Mouse (Mus musculus): ENCODE measurements around the gene Usp21. TPM values are rescaled to one million over a fixed set of nuclear protein-coding genes. Genes with fewer than 3 reads are reported as not detected.
"Not testable (repeated sequence)": the region's sequence is repeated elsewhere in the genome, so short reads cannot be mapped to it uniquely, and the experiment has no call there.

The Usp21 gene
- total RNA-seq, 4 experiments from 2014 or later, result 39.3 to 64.7 (median 52.0) TPM

DNA sequence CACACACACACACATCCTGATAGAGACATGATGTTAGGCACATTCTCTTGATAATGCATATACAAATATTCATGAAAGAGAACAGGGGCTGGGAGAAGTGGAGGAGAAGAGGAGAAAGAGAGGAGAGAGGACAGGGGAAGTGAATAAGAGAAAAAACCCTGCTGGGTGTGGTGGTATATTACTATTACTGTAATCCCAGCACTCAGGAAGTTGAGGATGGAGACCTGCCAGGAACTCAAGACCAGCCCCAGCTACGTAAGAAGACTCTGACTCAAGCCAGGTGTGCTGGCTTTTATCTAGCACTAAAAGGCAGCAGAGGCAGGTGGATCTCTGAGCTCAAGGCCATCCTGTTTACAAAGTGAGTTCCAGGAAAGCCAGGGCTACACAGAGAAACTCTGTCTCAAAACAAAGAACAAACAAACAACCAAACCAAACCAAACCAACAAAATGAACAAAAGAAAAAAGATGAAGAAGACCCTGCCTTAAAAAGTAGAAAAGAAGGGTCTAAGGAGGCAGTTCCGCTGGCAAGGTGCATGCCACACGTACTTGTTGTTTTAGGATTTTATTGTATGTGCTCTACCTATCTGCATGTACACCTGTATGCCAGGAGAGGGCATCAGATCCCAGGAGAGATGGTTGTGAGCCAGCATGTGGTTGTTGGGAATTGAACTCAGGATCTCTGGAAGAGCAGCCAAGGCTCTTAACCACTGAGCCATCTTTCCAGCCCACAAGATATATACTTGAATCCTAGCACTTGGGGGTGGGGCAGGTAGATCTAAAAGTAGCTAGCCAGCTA lies 23.9 kb downstream of the Usp21 start:
- no peak for DNase-seq

DNA sequence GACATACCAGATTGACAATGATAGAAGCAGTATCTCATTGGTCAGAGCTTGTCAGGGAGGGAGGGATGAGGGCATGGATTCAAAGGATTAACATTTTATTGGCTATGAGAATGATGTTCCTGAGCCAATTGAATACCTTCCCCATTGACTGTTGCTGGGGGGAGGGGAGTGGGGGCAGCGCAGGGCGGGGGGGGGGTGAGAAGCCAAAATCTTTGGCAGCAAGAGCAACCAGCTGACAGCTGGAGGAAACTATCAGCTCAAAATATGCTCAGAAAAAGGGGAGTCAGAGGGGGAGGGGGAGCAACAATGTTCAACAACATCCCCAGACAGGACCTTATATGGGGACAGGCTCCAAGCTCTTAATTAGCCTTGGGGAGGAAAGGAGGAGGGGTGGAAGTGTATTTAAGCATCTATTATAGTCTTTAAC lies 24.6 kb downstream of the Usp21 start:
- no peak for DNase-seq

DNA sequence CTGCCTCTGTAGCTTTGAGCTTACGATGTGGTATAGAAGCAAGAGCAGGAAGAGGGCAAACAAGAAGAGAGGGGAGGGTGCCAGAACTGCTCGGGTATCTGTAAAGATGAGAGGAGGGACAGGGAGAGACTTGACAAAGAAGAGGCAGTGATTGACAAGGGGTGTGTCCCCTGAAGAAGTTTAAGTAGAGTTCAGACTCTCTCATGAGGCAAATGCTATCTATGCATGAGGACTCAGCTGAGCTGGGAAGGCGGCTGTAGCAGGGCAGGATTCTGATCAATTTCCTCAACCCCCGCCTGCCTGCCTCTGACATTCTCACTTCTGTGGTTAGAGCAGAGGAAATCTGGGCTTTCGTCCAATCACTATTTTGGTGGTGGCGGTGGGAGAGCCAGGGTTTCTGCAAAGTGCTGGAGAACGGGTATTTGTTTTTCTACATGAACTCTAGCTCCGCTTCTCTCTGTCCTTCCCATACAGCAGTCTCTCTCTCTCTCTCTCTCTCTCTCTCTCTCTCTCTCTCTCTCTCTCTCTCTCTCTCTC lies 25.1 kb downstream of the Usp21 start:
- no peak for DNase-seq

DNA sequence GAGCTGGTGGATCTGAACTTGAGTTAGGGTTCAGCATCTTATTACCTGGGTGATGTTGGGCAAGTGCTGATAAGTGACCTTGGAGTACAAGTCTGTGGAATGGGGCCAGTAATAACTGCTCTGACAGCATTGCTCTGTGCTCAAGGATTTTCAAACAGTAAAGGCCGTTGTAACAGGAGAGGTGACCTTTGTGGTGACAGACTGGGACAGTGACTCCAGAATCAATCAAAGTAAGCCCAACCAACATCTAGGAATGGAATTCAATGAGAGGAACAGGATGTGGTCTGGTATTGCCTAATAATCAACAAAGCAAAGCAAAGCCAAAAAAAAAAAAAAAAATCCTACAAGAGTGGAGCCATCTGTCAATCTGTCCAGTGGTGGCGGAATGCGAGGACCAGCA lies 27.5 kb downstream of the Usp21 start:
- DNase-seq, result no peak

DNA sequence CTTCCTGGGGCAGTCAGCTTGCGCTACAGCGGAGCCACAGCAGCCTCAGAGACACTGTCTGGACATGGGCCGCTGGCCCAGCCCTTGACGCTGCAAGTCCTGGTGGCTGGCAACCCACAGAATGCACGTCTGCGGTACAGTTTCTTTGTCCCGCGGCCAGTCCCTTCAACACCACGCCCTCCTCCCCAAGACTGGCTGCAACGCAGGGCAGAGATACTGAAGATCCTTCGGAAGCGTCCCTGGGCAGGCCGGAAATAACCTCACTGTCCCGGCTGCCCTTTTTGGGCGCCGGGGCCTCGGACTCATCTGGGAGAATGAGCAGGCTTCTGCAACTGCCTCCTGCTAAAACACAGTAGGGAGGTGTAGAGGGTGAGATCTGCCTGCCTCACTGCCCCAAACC lies 28.9 kb downstream of the Usp21 start:
- no peak for DNase-seq

DNA sequence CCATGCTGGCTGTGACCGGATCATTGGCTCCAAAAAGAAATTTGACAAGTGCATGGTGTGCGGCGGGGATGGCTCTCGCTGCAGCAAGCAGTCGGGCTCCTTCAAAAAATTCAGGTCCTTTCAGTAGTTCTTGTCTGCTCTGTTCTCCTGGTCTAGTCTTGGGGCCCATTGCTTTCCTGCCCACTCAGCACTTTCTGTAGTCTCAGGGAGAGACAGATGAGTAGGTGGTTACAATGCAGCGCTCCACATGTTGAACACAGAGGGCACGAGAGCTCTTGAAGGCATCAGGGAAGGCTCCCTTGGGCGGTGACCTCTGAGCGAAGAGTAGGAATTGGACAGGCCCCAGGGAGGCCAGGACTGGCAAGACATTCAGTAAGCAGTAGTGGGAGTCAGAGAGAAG lies 30.0 kb downstream of the Usp21 start:
- no peak for DNase-seq

DNA sequence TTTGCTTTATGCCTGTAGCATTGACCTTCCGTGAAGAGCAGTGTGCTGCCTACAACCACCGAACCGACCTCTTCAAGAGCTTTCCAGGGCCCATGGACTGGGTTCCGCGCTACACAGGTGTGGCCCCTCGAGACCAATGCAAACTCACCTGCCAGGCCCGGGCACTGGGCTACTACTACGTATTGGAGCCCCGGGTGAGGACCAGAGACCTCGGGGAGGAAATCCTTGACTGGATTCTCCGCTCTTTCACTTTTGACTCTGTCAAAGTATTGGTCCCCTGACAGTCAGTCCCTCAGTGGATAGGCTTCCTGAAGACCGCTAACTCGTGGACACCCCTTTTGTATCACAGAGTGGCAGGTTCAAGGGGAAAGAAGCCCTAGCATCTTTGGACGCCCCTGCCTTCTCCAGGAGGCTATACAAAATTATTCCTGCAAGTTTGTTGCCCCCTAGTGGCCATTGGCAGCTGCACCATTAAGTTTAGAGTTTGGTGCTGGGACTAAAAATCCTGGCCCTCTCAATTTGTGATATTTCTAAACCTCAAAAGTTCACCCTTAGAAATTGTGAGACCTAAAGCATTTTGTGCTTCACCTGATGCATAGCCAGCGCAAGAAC lies 30.7 kb downstream of the Usp21 start:
- no peak for DNase-seq

DNA sequence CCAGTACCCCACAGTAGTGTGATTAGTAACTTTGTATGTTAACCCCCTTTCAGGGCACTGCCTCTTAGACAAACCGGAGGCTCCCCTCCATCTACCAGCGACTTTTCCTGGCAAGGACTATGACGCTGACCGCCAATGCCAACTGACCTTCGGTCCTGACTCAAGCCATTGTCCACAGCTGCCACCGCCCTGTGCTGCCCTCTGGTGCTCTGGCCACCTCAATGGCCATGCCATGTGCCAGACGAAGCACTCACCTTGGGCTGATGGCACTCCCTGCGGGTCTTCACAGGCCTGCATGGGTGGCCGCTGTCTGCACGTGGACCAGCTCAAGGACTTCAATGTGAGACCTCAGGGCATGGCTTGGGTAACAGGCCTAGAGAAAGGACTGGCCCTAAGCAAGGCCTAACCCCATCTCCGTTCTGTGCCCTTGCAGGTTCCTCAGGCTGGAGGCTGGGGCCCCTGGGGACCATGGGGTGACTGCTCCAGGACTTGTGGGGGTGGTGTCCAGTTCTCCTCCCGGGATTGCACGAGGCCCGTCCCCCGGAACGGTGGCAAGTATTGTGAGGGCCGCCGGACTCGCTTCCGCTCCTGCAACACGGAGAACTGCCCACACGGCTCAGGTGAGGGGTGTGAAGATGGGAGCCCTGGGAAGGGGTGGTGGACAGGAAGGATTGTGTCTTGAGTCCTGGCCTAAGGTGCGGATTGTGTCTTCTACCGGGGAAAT lies 31.5 kb downstream of the Usp21 start:
- DNase-seq, result peak; percentile 72

DNA sequence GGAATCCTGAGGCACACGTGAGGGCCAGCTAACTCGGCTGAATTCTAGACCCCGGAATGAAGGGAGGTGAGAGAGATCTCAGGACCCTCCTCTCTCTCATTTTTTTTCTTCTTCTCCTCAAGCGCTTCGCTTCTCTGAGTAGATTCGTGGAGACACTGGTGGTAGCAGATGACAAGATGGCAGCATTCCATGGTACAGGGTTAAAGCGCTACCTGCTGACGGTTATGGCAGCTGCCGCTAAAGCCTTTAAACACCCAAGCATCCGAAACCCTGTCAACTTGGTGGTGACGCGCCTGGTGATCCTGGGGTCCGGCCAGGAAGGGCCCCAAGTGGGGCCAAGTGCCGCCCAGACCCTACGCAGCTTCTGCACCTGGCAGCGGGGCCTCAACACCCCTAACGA lies 35.4 kb downstream of the Usp21 start:
- no peak for DNase-seq

DNA sequence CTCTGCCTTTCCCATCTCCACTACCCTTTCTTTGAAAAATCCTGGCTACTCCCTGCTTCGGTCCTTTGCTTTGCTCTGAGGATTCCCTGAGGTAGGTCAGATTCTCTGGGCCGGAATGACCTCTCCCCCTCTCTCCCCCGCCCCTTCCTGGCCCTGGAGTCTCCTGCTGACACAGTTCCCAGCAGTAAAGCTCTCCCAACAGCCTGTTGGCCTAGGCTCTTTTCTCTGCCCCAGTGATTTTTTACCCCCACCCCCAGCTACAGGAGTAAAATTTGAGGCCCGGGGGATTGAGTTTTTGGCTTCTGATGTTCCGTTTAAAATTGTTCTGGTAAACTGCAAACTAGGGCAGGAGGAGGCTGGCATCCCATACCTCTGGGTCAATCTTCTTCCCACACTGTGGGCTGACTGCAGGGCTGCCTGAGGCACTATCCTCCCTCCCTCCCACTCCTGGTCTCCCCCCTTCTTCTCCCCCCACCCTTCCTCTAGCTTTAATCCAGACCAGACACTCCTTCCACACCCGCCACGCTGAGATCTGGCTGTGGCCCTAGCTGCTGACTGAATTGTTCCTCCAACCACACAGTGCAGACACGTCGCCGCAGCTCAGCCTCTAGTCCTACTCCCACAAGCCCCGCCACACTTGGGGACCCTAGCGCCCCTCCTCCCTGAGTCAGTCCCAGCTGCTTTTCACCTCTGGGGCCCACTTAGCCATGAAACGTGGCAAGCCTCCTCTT lies 36.0 kb downstream of the Usp21 start:
- no peak for DNase-seq

DNA sequence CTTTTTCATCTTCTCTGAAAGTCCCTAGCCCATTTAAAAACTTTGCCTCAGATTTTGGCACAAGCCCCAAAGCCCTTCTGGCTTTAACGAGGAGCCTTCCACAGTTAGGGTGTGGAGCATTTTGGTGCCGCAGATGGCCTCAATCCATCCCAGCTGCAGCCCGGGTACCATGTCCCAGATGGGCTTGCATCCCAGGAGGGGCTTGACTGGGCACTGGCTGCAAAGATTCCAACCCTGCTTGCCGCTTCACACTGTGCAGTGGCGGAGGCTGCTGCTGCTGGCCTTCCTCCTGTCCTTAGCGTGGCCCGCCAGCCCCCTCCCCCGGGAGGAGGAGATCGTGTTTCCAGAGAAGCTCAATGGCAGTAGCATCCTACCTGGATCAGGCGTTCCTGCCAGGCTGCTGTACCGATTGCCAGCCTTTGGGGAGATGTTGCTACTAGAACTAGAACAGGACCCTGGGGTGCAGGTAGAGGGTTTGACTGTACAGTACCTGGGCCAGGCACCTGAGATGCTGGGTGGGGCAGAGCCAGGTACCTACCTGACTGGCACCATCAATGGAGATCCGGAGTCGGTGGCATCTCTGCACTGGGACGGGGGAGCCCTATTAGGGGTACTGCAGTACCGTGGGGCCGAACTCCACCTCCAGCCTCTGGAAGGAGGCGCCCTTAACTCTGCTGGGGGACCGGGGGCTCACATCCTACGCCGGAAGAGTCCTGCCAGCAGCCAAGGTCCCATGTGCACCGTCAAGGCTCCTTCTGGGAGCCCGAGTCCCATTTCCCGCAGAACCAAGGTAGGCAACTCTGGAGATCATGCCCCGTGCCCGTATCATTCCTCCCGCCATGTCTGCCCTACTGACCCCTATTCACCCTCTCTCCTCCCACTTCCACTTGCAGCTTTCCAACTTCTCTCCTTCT lies 36.9 kb downstream of the Usp21 start, which contains the start of gene Ndufs2:
Gene Ndufs2 (minus strand): TSS at position 709 of the 914 bp plus-strand sequence.
- DNase-seq, result no peak

DNA sequence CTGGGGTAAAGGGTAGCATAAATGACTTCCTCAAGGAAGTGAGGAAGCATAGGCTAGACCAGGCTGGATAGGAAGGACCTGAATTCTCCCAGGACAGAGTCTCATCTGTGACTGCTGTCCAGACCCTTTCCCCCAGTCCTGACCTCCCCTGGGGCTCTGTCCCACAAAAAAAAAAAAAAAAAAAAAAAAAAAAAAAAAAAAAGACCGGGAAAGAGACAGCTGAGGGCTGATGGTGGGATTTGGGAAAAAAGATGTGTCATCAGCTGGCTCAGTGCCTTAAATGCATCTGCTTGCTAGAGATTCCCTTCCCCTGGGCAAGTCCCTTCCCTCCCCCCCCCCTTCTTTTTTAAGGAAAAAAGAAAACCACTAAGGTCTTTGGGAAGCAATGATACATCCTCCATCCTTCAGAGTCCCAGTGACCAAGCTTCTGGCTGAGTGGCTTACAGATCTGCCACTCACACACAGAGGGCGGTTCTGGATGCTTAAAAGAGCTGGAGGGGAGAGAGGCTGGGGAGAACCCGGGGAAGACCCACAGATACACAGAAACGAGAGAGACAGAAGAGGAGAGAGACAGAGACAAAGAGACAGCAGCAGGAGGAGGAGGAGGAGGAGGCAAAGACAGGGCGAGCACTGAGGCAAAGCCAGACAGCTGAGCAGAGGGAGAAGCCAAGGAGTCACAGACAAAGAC lies 37.7 kb downstream of the Usp21 start, which contains the start of gene Adamts4:
Gene Adamts4 (plus strand): TSS at position 509 of the 688 bp plus-strand sequence.
- no peak for DNase-seq

DNA sequence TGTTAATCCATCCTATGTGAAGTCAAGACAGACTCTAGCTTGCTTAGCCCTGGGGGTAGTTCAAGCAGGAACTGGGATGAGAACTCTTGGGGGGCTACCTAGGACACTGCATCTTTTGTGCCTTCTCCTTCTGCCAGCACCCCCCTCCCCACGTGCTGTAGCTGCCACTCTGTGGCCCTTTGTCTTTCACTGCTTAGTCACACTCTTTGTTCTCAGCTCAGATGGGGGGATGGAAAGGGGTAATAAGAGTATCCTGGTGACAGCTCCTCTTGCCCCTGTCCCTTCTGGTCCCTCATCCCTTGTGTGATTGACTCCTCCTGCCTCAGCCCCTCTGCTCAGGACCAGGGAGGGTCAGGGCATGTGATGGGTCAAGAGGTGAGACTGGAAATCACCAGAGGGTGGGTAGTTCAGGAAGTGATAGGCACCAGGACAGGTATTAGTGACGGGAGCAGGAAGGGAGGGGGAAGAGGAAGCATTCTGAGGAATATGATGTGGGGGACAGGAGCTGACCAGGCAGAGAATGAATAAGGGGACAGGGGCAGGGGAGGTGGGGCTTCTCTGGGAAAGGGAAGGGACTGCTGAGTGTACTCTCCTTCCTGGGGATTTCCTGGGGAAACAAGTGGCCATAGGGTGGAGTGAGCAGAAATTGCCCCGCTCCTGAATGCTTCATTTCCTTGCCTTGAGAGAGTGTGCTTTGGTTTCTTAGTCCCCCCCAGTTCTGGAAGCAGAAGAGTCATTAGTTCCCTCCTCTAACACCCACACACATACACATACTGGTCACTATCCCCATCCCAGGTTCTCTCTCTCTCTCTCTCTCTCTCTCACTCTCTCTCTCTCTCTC lies 39.2 kb downstream of the Usp21 start:
- no peak for DNase-seq

DNA sequence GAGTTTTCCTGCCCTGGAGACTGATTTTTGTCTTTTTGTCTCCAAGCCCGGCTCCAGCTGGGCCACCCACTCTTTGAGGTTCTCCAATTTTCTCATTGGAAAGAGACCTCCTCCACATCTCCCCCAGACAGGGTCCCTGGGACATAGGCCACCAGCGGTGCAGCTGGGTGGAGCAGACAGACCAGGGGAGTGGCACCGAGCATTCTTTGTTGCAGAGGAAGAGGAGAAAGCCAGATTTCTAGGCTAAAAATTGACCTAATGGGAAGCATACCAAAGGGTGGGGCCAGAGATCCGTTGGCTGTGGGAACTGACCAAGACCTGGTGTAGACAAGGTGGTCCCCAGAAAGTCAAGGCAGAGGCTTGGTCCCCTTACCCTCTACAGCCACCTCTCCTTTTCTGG lies 39.9 kb downstream of the Usp21 start:
- DNase-seq, result no peak

DNA sequence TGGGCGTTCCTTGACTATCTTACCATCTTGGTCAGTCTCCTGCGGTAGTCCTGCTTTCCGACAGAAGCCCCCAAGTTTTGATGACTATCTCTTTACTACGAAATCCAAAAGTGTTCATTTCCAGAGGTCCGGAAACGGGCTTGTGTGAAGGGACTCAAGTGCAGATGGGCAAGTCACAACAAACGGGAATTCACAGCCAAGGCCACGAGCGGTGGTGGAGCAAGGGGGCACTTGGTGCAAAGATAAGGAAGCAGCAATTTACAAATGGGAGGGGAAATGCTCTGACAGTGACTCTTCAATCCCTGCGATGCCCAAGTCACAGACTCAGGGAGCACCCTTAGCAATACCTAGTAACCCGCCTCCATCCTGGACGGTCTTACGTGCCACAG lies 40.3 kb downstream of the Usp21 start:
- no peak for DNase-seq

DNA sequence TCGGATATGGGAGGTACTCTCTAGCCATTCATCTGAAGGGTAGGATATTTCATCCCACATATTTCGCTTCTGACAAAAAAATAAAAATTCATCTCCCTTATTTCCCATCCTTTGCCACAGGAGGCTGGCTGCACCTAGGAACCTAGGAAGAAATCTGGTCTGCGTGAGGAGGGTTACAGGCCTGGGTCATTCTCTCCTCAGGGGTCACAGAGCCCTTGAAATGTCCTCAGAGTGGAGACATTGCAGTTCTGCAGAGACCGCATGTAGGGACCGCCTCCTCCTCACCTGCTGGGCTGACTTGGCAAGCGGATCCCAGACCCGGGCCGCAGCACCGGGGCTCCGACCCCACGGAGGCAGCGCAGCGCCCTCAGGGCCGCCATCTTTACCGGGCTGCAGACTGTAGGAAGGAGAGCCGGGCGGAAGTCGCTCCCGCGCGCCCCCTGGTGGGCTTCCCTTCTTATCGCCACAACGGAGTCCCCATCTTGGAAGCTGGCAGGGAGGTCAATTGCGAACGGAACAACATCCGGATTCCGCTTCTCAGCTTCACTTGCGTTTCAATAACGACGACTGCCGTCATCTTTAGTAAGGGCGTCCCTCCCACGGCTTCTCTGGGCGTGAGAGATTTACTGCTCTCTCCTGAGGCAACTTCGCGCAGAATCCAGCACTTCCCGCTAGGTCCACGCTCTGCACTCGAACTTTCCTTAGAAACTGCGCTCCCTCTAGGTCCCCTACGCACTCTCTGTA lies 40.9 kb downstream of the Usp21 start:
- DNase-seq, result peak; percentile 97

DNA sequence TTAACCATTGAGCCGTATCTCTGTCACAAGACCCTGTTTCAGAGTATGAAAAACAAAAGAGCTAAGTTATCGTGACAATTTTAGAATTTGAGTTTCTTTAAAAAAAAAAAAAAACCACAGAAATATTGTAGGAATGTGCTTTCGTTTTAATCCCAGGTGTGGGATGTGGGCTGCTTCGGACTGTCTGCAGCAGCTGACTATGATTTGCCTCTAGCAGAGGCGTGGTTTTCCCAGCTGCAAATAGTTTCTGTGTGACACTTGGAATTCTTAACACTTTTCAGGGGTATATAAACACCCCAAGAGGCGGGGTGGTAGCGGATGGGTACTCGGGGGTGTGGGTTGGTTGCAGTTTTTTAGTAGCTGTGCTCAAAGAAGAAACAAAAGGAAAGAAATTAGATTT lies 42.4 kb downstream of the Usp21 start:
- no peak for DNase-seq

DNA sequence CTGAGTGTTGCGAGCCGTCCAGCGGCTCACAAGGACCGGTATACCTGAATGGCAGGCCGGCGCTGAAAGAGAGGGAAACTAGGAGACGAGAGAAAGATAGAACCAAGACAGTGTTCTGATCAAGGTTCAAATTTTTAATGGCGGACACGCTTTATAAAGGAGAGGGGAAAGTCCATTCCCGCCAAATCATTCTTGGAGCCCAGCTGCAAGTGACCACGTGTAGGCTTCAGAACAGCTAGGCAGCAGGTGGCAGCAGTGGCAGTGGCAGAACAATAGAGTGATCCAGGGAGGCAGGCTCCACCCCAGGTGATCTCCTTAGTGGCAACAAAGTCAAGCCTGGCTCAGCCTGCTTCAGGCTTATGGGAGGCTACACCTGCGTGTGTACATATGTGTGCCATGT lies 45.8 kb downstream of the Usp21 start:
- not testable (repeated sequence) for DNase-seq

DNA sequence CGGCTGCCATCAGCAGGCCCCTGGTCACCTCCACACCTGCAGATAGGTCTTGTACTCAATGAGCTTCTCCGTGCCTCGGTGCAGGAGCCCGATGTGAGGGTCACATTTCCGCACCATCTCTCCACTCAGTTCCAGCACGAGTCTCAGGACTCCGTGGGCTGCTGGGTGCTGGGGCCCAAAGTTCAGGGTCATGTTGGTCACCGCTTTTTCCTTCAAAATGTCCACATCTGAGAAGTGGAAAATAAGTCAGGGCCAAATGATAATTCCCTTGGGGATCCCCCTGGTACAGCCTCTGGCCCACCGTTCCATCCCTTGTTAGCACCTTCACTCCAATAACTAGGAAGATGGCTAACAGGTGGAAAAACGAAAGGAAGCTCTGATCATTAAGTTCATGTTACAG lies 46.9 kb downstream of the Usp21 start:
- DNase-seq, result no peak

Data from adrenal gland, adult 8-10 months (tissue).